Mouse (Mus musculus): ENCODE results near the gene Tmem183a.

DNA sequence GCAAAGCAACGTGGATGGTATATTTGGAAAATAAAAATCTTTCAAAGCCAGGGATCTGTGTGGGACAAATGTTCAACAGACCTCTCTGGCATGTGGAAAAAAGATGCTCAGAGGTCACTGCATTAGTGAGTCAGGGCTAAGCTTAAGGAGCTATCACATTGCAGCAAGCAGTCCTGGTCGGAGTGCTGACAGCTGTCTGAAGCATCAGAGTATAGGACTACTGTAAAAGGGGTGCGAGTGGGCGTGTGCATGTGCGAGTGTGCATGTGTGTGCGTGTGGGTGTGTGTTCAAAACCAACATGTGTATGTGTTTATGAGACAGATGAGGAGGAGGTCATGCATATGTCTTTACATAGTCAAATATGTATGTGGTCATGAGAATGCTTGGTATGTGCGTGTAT lies 22.6 kb downstream of the Tmem183a start:
- TF ChIP-seq E2F4 (IDR thresholded peaks at IDR 0.05; ENCODE audit: insufficient read depth) (no peak), POLR2AphosphoS2 (IDR thresholded peaks at IDR 0.05; ENCODE audit: insufficient read length, low read depth) (no peak), REST (IDR thresholded peaks at IDR 0.05; ENCODE audit: insufficient read depth, insufficient read length) (no peak), POLR2A (IDR thresholded peaks at IDR 0.05; ENCODE audit: insufficient read length, low read depth) (no peak), TCF3 (IDR thresholded peaks at IDR 0.05; ENCODE audit: insufficient read length, low read depth) (peak; percentile 21)
